Mouse (Mus musculus) intestine, embryonic 15.5 days (tissue): ENCODE results near the gene Eif2d. TPM values are rescaled to one million over a fixed set of nuclear protein-coding genes. Genes with fewer than 3 reads are reported as not detected.
A peak's percentile ranks its signal among the peaks of the same experiment; 100 is the strongest.

Experiments
- ATAC-seq: fragments of 200-750 bp; cut with Nextera tagmentation; 2 replicates; pipeline ENCODE4 v1.8.0; 2017; ENCODE audit warnings: moderate TSS enrichment, moderate library complexity
- H3K27ac ChIP-seq: fragments of 300-500 bp; sonication (generic); 2 replicates; pipeline ENCODE4 v1.5.1; 2015; ENCODE audit warnings: mild to moderate bottlenecking, inconsistent platforms
- H3K27me3 ChIP-seq: fragments of 300-500 bp; sonication (generic); replicated peaks from 2 replicates; pipeline ENCODE4 v1.6.1; 2015; ENCODE audit warnings: inconsistent platforms
- H3K36me3 ChIP-seq: fragments of 300-500 bp; sonication (generic); 2 replicates; pipeline ENCODE4 v1.6.1; 2015; ENCODE audit warnings: inconsistent platforms
- H3K4me1 ChIP-seq: fragments of 300-500 bp; sonication (generic); replicated peaks from 2 replicates; pipeline ENCODE4 v1.6.1; 2015; ENCODE audit warnings: inconsistent platforms
- H3K4me2 ChIP-seq: fragments of 300-500 bp; sonication (generic); replicated peaks from 2 replicates; pipeline ENCODE4 v1.6.1; 2015; ENCODE audit warnings: mild to moderate bottlenecking, inconsistent platforms
- H3K4me3 ChIP-seq: fragments of 300-500 bp; sonication (generic); replicated peaks from 2 replicates; pipeline ENCODE4 v1.5.1; 2015; ENCODE audit warnings: inconsistent platforms
- H3K9ac ChIP-seq: fragments of 300-500 bp; sonication (generic); 2 replicates; pipeline ENCODE4 v1.6.1; 2015; ENCODE audit warnings: inconsistent platforms
- H3K9me3 ChIP-seq: fragments of 300-500 bp; sonication (generic); 2 replicates; pipeline ENCODE4 v1.6.1; 2016; ENCODE audit warnings: inconsistent platforms
- WGBS: fragments of 180-500 bp; shearing (Covaris S2); methylation state at CpG from one replicate; pipeline ENCODE4 v1.1.7; 2015; 5-methylcytosine and 5-hydroxymethylcytosine counted together
- polyA plus RNA-seq: library from polyadenylated mRNA; unstranded; fragments of >200 nt; fragmentation: Nextera tagmentation; extraction: Ambion mirVana; gene quantifications from 2 replicates; pipeline ENCODE4 v1.2.1, GENCODE M21; 2015

The Eif2d gene
- 53.0 and 55.1 TPM in 2 replicates for polyA plus RNA-seq

DNA sequence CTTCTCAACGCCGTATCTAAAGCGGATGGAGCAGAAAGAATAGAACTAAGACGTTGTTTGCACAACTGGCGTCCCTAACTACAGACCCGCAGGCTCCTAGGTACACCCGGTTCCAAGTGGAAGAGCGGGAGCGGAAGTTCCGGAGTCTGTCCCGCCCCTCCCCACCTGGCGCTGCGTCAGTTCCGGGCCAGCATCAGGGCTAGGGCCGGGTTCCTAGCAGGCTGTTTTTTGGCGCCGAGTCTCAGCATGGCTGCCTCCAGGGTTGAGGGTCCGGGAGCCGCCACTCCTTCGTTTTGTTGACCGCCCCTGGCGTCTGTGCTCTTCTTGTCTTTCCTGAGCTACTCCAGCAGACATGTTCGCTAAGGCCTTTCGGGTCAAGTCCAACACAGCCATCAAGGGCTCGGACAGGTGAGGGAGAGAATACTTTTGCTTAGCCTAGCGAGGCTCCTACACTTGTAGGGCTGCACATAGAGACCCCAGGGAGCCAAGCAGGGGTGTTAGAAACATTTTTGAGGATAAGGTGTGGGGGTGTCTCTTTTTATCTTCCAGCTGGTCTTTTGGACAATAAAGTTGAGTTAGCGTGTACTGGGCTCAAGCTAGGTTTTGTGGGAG is at the start of gene Eif2d:
Eif2d (plus strand) TSS at position 164 of the 612 bp plus-strand sequence.
- Histone ChIP-seq H3K4me2 (peak within 1 kb of the TSS; percentile 78), H3K27me3 (no peaks in the 10 kb centered on the region), H3K4me1 (0 out of 2 replicates have a peak, but pooled peaks cover 6% of the 10 kb centered on the region), H3K9ac (peak within 1 kb of the TSS; percentile 68), H3K36me3 (no peaks in the 10 kb centered on the region), H3K27ac (peak within 1 kb of the TSS; percentile 48; the same call in 1 of the 2 replicates), H3K4me3 (peak within 1 kb of the TSS; percentile 77), H3K9me3 (no peaks in the 10 kb centered on the region)
- peak; percentile 100 for ATAC-seq
- WGBS = under 1% methylated on average over 27 of the region's 27 CpGs

DNA sequence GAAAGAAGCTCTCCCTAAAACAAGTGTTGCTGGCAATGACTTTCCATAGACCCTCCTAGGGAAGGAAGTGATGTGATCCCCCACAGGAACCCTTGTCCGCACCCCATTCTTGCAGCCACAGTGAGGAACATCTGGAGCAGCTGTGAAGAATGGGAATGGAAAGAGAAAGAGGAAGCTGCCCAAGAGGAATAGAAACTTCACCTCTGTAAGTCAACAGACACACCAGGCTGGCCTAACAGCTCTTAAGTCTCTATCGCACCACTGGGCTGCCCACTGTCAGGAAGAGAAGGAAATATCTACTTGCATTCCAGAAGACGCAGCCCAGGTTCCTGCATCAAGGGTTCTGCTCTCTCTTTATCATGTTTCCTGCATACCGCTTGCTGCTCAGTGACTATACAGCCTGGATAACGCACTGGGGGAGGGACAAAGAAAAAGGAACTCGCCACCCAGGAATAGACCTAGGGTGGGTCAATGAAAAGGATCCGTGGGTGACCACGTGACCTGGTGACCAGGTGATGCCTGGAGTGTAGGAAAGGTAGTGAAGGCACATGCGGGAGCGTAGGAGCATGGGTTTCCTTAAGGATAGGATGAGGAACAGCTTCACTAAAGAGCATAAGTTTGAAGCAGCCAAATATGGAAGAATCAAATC is 49.1 kb upstream of the Eif2d start:
- peaks cover 10% of the 10 kb centered on the region for H3K4me1 ChIP-seq
- H3K9ac ChIP-seq = no peak overlapping the region
- H3K9me3 ChIP-seq = no peaks in the 10 kb centered on the region
- no peaks in the 10 kb centered on the region for H3K36me3 ChIP-seq
- no peak for ATAC-seq
- no peaks in the 10 kb centered on the region for H3K27me3 ChIP-seq
- H3K4me3 ChIP-seq = no peak overlapping the region
- WGBS = 71% methylated on average over 10 of the region's 10 CpGs
- no peak overlapping the region for H3K4me2 ChIP-seq
- H3K27ac ChIP-seq = no peak overlapping the region

DNA sequence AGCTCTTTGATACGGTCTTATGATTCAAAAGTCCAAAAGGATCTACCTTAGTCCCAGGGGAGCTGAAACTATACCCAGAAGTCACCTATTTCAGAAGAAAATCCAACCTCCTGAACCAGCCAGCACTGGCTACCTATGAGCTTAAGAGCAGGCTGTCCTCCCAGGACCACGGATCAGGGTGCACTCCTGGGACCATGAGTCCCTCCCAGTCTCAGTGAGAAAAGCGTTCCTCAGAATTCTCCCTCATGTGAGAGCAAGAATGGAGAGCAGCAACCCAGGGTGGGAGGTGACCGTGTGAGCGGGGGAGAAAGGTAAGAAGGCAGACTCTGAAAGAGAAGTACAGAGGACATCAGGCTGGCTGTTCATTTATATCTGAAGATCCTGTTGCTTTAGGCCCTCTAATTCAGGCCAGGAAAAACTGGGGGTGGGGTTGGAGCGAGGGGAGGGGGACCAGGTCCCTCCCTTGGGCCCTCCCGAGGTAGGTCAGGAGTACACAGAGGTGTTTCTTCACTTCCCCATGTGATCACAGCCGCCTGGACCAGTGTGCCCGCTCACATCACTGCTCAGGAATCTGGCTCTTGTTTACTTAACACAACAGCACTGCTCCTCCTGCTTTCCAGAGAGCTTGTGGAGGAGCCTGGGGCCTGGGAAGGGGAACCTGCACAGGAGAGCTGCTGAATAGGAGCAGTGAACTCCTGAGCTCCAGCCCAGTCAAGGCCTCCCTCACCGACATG is 45.2 kb upstream of the Eif2d start:
- Histone ChIP-seq H3K9me3 (no peaks in the 10 kb centered on the region), H3K9ac (no peak overlapping the region), H3K4me3 (no peak overlapping the region), H3K27ac (peak overlapping the region; percentile 54), H3K4me1 (peaks cover 14% of the 10 kb centered on the region), H3K27me3 (no peaks in the 10 kb centered on the region), H3K4me2 (0 out of 2 replicates have a peak overlapping the region, but pooled peaks have one; percentile 9), H3K36me3 (no peaks in the 10 kb centered on the region)
- WGBS = 25% methylated on average over 10 of the region's 10 CpGs
- ATAC-seq = peak; percentile 94

DNA sequence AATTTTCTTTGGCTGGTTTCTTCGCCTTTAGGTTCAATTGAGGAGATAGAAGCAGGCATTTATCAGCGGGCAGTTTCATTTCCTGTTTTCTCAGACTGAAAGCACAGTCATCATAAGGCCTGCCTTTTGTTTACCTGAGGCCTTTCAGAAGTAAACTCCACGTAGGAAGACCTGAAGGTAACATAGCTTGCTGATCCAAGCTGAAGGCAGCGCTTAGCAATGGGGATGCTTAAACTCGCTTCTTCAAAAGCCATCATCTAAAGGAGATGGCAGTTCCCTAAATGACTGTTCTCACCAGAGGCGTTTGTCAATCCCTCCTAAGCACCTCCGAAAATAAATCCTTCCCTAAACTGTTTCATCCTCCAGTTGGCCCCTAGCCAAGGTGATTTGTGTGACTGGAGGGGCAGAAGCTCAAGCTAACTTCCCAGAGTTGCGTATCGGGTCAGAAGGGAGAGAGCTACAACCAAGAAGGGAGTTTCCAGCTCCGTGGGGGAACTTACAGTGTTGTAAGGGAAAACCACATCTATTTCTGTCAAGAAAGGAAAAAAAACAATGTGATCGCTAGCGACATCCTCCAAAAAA is 42.4 kb upstream of the Eif2d start:
- H3K4me3 ChIP-seq = no peak overlapping the region
- H3K9ac ChIP-seq = no peak overlapping the region
- H3K27me3 ChIP-seq = no peaks in the 10 kb centered on the region
- H3K4me2 ChIP-seq = no peak overlapping the region
- WGBS = 64% methylated on average over 12 of the region's 12 CpGs
- ATAC-seq = no peak
- H3K4me1 ChIP-seq = peaks cover 15% of the 10 kb centered on the region
- no peaks in the 10 kb centered on the region for H3K9me3 ChIP-seq
- H3K36me3 ChIP-seq = no peaks in the 10 kb centered on the region
- no peak overlapping the region for H3K27ac ChIP-seq

DNA sequence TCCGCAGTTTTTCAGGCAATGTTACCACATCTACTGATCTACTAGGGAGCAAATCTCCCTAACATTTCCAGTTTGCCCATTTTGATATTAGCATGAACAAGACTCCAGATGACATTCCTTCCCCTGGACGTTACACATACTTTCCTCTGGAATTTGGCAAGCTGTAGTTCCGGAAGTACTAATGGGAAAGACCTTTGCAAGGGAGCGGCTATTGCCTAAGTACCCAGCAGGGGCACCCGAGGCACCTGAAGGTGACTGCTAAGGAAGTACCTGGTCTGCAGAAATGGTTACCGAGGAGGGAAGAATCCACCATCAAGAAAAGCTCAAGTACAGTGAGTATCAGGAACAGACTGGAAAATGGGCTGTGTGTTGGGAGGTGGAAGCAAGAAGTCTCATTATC is 40.4 kb upstream of the Eif2d start:
- ATAC-seq = peak; percentile 44; the same call in 1 of the 2 replicates
- Histone ChIP-seq H3K4me2 (0 out of 2 replicates have a peak overlapping the region, but pooled peaks have one; percentile 15), H3K4me1 (peaks cover 14% of the 10 kb centered on the region), H3K27ac (no peak overlapping the region), H3K4me3 (no peak overlapping the region), H3K36me3 (no peaks in the 10 kb centered on the region), H3K9ac (no peak overlapping the region), H3K27me3 (no peaks in the 10 kb centered on the region), H3K9me3 (no peaks in the 10 kb centered on the region)
- WGBS = 26% methylated on average over 6 of the region's 6 CpGs

DNA sequence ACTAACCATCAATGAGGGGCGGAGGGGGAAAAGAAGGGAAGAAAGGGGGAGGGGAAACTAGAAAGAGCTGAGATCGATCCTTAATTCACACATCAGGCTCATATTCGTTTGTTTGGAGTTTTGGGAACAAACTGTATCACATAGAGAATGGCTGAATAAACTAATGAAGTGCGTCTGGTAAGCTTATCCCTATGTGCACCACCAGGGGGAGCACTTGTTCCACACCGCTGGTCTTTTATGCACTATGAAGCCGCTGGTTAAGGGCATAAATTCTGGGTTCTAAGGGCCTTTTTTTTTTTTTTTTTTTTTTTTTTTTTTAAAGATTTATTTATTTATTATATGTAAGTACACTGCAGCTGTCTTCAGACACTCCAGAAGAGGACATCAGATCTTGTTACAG is 37.0 kb upstream of the Eif2d start:
- WGBS = 13% methylated on average over 6 of the region's 6 CpGs
- peak; percentile 37; the same call in 1 of the 2 replicates for ATAC-seq
- Histone ChIP-seq H3K9me3 (no peaks in the 10 kb centered on the region), H3K27me3 (no peaks in the 10 kb centered on the region), H3K9ac (no peak overlapping the region), H3K27ac (no peak overlapping the region), H3K4me3 (no peak overlapping the region), H3K4me2 (no peak overlapping the region), H3K36me3 (no peaks in the 10 kb centered on the region), H3K4me1 (peaks cover 5% of the 10 kb centered on the region)

DNA sequence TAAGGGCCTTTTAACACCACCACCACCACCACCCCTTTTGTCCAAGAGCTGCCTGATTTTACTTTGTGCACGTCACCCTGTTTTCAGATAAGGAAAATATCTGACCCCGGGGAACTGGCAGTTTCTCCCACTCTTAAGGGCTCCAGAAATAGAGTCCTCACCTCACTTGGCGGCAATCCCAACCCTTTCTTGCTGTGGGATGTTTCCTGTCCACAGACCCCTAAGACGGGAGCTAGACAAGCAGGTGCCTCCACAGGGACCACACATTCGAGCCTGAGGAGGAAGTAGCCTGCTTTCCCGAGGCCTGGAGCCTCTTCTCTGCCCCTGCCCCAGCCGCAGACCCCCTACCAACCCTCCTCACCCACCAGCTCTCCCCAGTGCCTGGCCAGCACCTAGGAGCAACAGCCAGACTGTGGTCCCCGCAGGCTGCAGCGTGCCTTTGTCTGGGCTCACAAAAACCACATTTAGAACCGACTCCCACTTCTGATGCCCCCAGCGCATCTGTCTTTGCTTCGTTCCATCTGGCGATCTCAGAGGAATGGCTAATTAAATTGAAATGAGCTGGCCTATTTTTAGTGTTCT is 36.5 kb upstream of the Eif2d start:
- no peaks in the 10 kb centered on the region for H3K36me3 ChIP-seq
- no peaks in the 10 kb centered on the region for H3K27me3 ChIP-seq
- no peak for ATAC-seq
- no peak overlapping the region for H3K9ac ChIP-seq
- peaks cover 5% of the 10 kb centered on the region for H3K4me1 ChIP-seq
- peak overlapping the region; percentile 54; the same call in 1 of the 2 replicates for H3K27ac ChIP-seq
- 71% methylated on average over 13 of the region's 13 CpGs for WGBS
- no peak overlapping the region for H3K4me3 ChIP-seq
- H3K4me2 ChIP-seq = no peak overlapping the region
- H3K9me3 ChIP-seq = no peaks in the 10 kb centered on the region

DNA sequence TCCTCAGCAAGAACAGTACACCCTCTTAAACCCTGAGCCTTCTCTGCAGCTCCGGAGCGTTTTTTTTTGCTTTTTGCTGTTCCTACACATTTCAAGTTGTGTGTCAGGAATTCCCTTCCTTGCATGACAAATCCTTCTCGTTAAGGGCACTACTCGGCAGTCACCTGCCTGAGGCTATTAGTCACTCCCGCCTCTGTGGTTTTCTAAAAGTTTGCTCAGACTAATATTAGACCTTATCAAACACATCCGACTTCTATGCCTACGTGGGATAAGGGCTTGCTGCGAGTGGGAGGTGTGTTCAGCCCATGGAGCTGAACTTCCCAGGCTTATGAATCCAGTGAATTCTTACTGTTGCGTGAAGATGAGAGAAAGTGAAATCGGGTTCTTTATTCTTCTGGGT is 34.5 kb upstream of the Eif2d start:
- H3K4me1 ChIP-seq = no peaks in the 10 kb centered on the region
- H3K4me3 ChIP-seq = no peak overlapping the region
- no peaks in the 10 kb centered on the region for H3K9me3 ChIP-seq
- no peak overlapping the region for H3K4me2 ChIP-seq
- no peaks in the 10 kb centered on the region for H3K27me3 ChIP-seq
- no peak overlapping the region for H3K9ac ChIP-seq
- 63% methylated on average over 10 of the region's 10 CpGs for WGBS
- no peak for ATAC-seq
- H3K36me3 ChIP-seq = no peaks in the 10 kb centered on the region
- H3K27ac ChIP-seq = no peak overlapping the region

DNA sequence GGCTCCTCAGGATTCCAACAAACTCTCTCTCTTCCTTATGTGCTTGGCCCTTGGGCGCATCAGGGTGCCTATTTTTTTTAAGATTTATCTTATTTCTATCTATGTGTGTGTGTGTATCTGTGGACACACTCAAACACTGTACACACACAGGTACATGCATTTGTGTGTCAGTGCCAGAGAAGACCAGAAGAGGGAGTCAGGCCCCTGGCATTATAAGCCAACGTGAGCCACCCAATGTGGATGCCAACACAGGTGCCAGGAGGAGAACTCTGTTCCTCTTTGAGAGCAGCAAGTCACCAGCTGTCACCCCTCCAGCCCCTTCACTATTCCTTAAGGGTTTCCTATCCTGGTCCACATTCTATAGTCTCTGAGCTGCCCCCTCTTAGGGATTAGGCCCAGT is 34.0 kb upstream of the Eif2d start:
- Histone ChIP-seq H3K9me3 (no peaks in the 10 kb centered on the region), H3K36me3 (no peaks in the 10 kb centered on the region), H3K4me1 (0 out of 2 replicates have a peak, but pooled peaks cover 3% of the 10 kb centered on the region), H3K9ac (no peak overlapping the region), H3K27me3 (no peaks in the 10 kb centered on the region), H3K4me2 (no peak overlapping the region), H3K4me3 (no peak overlapping the region), H3K27ac (no peak overlapping the region)
- ATAC-seq = no peak
- WGBS = 82% methylated on average over 2 of the region's 2 CpGs

DNA sequence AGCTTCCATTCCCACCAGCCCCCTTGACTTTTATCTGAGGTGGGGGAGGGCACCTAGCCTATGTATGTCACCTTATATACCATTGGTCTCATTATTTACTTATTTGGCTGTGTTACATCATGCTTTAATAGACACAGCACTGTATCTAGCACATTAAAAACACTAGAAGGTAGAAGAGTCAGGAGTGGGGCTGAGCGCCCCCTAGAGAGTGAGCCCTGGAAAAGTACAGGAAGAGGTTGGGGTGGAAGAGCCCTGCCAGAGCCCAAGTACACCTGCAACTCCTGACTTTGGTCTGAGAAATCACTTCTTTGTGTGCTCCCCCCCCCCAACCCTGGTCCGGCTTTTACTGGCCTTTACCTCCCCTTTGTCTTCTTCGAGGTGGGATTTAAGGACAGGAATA is 31.0 kb upstream of the Eif2d start:
- Histone ChIP-seq H3K36me3 (no peaks in the 10 kb centered on the region), H3K4me3 (no peak overlapping the region), H3K27me3 (no peaks in the 10 kb centered on the region), H3K27ac (no peak overlapping the region), H3K4me2 (no peak overlapping the region), H3K9ac (no peak overlapping the region), H3K9me3 (no peaks in the 10 kb centered on the region), H3K4me1 (0 out of 2 replicates have a peak, but pooled peaks cover 4% of the 10 kb centered on the region)
- 53% methylated on average over 3 of the region's 3 CpGs for WGBS
- ATAC-seq = no peak

DNA sequence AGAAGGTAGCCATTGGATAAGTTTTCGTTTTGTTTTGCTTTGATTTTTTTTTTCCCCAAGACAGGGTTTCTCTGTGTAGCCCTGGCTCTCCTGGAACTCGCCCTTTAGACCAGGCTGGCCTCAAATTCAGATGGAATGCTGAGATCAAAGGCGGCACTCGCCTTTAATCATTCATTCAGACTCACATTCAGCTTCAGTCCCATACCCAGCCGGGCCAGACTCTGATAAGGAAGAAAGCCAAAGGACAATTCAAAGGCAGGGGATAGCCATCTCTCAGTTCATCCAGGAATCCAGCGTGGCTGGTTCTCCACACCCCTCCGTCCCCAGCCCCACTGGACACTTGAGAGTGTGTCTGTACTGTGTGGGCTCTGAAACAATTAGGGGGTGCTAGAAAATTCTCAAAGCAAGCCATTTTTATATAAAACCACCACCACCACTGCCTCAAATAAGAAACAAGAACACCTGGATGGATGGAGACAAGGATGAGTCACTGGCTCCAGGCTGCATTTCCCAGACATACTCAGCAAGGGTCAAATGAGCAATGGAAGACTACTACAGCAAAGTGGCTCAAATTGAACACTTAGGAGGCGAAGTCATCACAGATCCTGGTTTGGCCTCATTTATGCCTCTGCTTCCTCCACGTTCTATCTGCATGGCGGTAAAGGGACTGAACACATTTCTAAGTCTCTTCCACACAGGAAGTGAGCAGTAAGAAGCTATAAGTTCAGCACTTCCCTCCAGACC is 29.3 kb upstream of the Eif2d start:
- H3K36me3 ChIP-seq = peaks cover 2% of the 10 kb centered on the region; the same call in 1 of the 2 replicates
- no peak overlapping the region for H3K4me2 ChIP-seq
- no peaks in the 10 kb centered on the region for H3K27me3 ChIP-seq
- 49% methylated on average over 10 of the region's 10 CpGs for WGBS
- no peak overlapping the region for H3K27ac ChIP-seq
- 0 out of 2 replicates have a peak, but pooled peaks cover 4% of the 10 kb centered on the region for H3K4me1 ChIP-seq
- H3K9me3 ChIP-seq = no peaks in the 10 kb centered on the region
- H3K4me3 ChIP-seq = no peak overlapping the region
- peak; percentile 50 for ATAC-seq
- H3K9ac ChIP-seq = no peak overlapping the region
